Mouse (Mus musculus) naive thymus-derived CD4-positive, alpha-beta T cell, adult 2 months (primary cell): ENCODE measurements at regions not wholly inside any gene's neighbourhood (a gene's known extent, or its start where the extent isn't known, plus 50 kb on each side); places are given as distances from the start of the nearest gene placed in this dataset.

ENCODE experiments used
- DNase-seq: peaks from one replicate; pipeline ENCODE4 v3.0.0-alpha.2; 2011; ENCODE audit warnings: low read depth

GRCm38 (mm10) chr1:193697857-193698256, 327.8 kb upstream of the Camk1g start:
- no peak for DNase-seq

- DNase-seq: no peak
Measured at GRCm38 (mm10) chr1:193697001-193697400, 326.9 kb upstream of the Camk1g start.

- DNase-seq: no peak
Measured at GRCm38 (mm10) chr1:193692991-193693390, 322.9 kb upstream of the Camk1g start.

- DNase-seq: no peak
Measured at GRCm38 (mm10) chr1:193689601-193690000, 319.5 kb upstream of the Camk1g start.

- no peak for DNase-seq
Measured at GRCm38 (mm10) chr1:193682917-193683316, 312.8 kb upstream of the Camk1g start.

- DNase-seq: no peak
Measured at GRCm38 (mm10) chr1:193678448-193678847, 308.4 kb upstream of the Camk1g start.

GRCm38 (mm10) chr1:193673236-193673830, 303.2 kb upstream of the Camk1g start:
- DNase-seq: peak; percentile 3

GRCm38 (mm10) chr1:193672681-193673080, 302.6 kb upstream of the Camk1g start:
- no peak for DNase-seq

GRCm38 (mm10) chr1:193671816-193672254, 301.7 kb upstream of the Camk1g start:
- no peak for DNase-seq

GRCm38 (mm10) chr1:193671046-193671445, 300.9 kb upstream of the Camk1g start:
- DNase-seq: no peak

GRCm38 (mm10) chr1:193670008-193670407, 299.9 kb upstream of the Camk1g start:
- no peak for DNase-seq

GRCm38 (mm10) chr1:193668841-193669240, 298.7 kb upstream of the Camk1g start:
- no peak for DNase-seq

GRCm38 (mm10) chr1:193665854-193666253, 295.8 kb upstream of the Camk1g start:
- no peak for DNase-seq

- DNase-seq: no peak
Measured at GRCm38 (mm10) chr1:193664569-193664968, 294.5 kb upstream of the Camk1g start.

GRCm38 (mm10) chr1:193663587-193663986, 293.5 kb upstream of the Camk1g start:
- no peak for DNase-seq

GRCm38 (mm10) chr1:193662166-193662890, 292.2 kb upstream of the Camk1g start:
- DNase-seq: no peak

- DNase-seq: no peak
Measured at GRCm38 (mm10) chr1:193661377-193661776, 291.3 kb upstream of the Camk1g start.

GRCm38 (mm10) chr1:193655076-193655677, 285.1 kb upstream of the Camk1g start:
- no peak for DNase-seq

GRCm38 (mm10) chr1:193650275-193650674, 280.2 kb upstream of the Camk1g start:
- no peak for DNase-seq

- no peak for DNase-seq
Measured at GRCm38 (mm10) chr1:193649400-193649799, 279.3 kb upstream of the Camk1g start.

GRCm38 (mm10) chr1:193647371-193648270, 277.5 kb upstream of the Camk1g start:
- no peak for DNase-seq

- DNase-seq: no peak
Measured at GRCm38 (mm10) chr1:193644506-193644905, 274.4 kb upstream of the Camk1g start.
